ENCODE assay signal across 32 mouse cellular contexts in genomic region chr10:122704901-122705300, GRCm38 (mm10).
"Had no signal": no experiment of that assay in that cellular context is flagged by ENCODE, and none has a peak within 500 bp of the region (broad histone marks: within the 10 kb centered on the region; RNA-seq: fewer than 3 reads in every experiment).

No protein-coding gene starts in this region.

- H3K36me3 ChIP-seq: limb, embryonic 10.5 days; limb, embryonic 12.5 days; limb, embryonic 13.5 days; limb, embryonic 15.5 days; liver, embryonic 12.5 days; liver, embryonic 13.5 days; liver, embryonic 15.5 days; lung, embryonic 15.5 days; midbrain, embryonic 10.5 days; midbrain, embryonic 12.5 days; midbrain, embryonic 13.5 days; midbrain, embryonic 15.5 days; neural tube, embryonic 12.5 days; neural tube, embryonic 13.5 days had no signal

- H3K9me3 ChIP-seq: limb, embryonic 10.5 days; limb, embryonic 12.5 days; limb, embryonic 13.5 days; limb, embryonic 15.5 days; liver, embryonic 12.5 days; liver, embryonic 13.5 days; liver, embryonic 15.5 days; lung, embryonic 15.5 days; midbrain, embryonic 10.5 days; midbrain, embryonic 12.5 days; midbrain, embryonic 13.5 days; midbrain, embryonic 15.5 days; neural tube, embryonic 12.5 days; neural tube, embryonic 13.5 days had no signal

- ATAC-seq: liver, embryonic 12.5 days; liver, postnatal 0 days; lung, postnatal 0 days; midbrain, embryonic 13.5 days; midbrain, embryonic 15.5 days; midbrain, embryonic 16.5 days had no signal

- H3K27ac ChIP-seq: limb, embryonic 10.5 days; limb, embryonic 12.5 days; limb, embryonic 13.5 days; limb, embryonic 15.5 days; liver, embryonic 12.5 days; liver, embryonic 13.5 days; liver, embryonic 14.5 days; liver, embryonic 15.5 days; lung, embryonic 15.5 days; macrophage; midbrain, embryonic 10.5 days; midbrain, embryonic 12.5 days; midbrain, embryonic 13.5 days; midbrain, embryonic 15.5 days; neural tube, embryonic 12.5 days; neural tube, embryonic 13.5 days had no signal

- H3K4me2 ChIP-seq: limb, embryonic 12.5 days; limb, embryonic 13.5 days; limb, embryonic 15.5 days; liver, embryonic 11.5 days; liver, embryonic 12.5 days; liver, embryonic 13.5 days; liver, embryonic 15.5 days; lung, embryonic 14.5 days; lung, embryonic 15.5 days; midbrain, embryonic 11.5 days; midbrain, embryonic 12.5 days; midbrain, embryonic 13.5 days; midbrain, embryonic 15.5 days; neural tube, embryonic 12.5 days; neural tube, embryonic 13.5 days had no signal

- H3K9ac ChIP-seq: limb, embryonic 12.5 days; limb, embryonic 13.5 days; limb, embryonic 15.5 days; liver, embryonic 12.5 days; liver, embryonic 13.5 days; liver, embryonic 14.5 days; liver, embryonic 15.5 days; liver, postnatal 0 days; lung, embryonic 14.5 days; lung, embryonic 15.5 days; midbrain, embryonic 12.5 days; midbrain, embryonic 13.5 days; midbrain, embryonic 15.5 days; neural tube, embryonic 12.5 days; neural tube, embryonic 13.5 days had no signal

- H3K4me3 ChIP-seq: limb, embryonic 10.5 days; limb, embryonic 12.5 days; limb, embryonic 13.5 days; limb, embryonic 15.5 days; liver, embryonic 12.5 days; liver, embryonic 13.5 days; liver, embryonic 15.5 days; lung, embryonic 15.5 days; megakaryocyte, embryonic 14.5 days; midbrain, embryonic 10.5 days; midbrain, embryonic 12.5 days; midbrain, embryonic 13.5 days; midbrain, embryonic 15.5 days; myocyte; neural tube, embryonic 12.5 days; neural tube, embryonic 13.5 days had no signal

- H3K27me3 ChIP-seq: limb, embryonic 12.5 days; limb, embryonic 13.5 days; limb, embryonic 15.5 days; liver, embryonic 12.5 days; liver, embryonic 13.5 days; liver, embryonic 15.5 days; lung, embryonic 15.5 days; midbrain, embryonic 12.5 days; midbrain, embryonic 13.5 days; midbrain, embryonic 15.5 days; neural tube, embryonic 12.5 days; neural tube, embryonic 13.5 days had no signal

- H3K4me1 ChIP-seq: limb, embryonic 10.5 days; limb, embryonic 15.5 days; liver, embryonic 12.5 days; liver, embryonic 13.5 days; liver, embryonic 15.5 days; lung, embryonic 15.5 days; megakaryocyte, embryonic 14.5 days had no signal

- DNase-seq: liver; liver, embryonic 13.5 days; liver, postnatal 0 days; lung, adult 18-20 months; lung, adult 2 months; lung, embryonic 14.5 days; lung, postnatal 10 days; lung, postnatal 14 days; lung, postnatal 36 days; lung, postnatal 4 days; midbrain, embryonic 14.5 days had no signal
